ENCODE assay signal across 8 mouse cellular contexts in genomic region chr9:89704265-89705196, GRCm38 (mm10). TPM values are rescaled to one million over a fixed set of nuclear protein-coding genes. Genes with fewer than 3 reads are reported as not detected.
DNase-seq lines count a peak whose midpoint lies in the region; ATAC-seq and TF ChIP-seq lines count a peak whose summit lies in the region.

Gene Tmed3, minus strand, starts transcription at chr9:89705068.

- WGBS in forebrain, embryonic 11.5 days, result 2% methylated on average over 52 of the region's 52 CpGs
- 2% methylated on average over 52 of the region's 52 CpGs for WGBS in heart, embryonic 16.5 days
- 2% methylated on average over 52 of the region's 52 CpGs for WGBS in liver, embryonic 15.5 days (ENCODE audit: insufficient replicate concordance)
- WGBS in neural tube, embryonic 12.5 days, result 2% methylated on average over 52 of the region's 52 CpGs

- peak within 1 kb of the TSS; percentile 59 to 90 (median 70) for H3K4me3 ChIP-seq in CH12.LX (replicated peaks in 1 of 3; ENCODE audit: low read depth in 2 of 3, low read length in 2 of 3, poor library complexity in 1 of 3)
- peak within 1 kb of the TSS; percentile 50 for H3K4me3 ChIP-seq in forebrain, embryonic 11.5 days (ENCODE audit: low read depth, low read length)
- peak within 1 kb of the TSS; percentile 67 for H3K4me3 ChIP-seq in heart, embryonic 16.5 days (ENCODE audit: low read length)
- peak within 1 kb of the TSS; percentile 67 for H3K4me3 ChIP-seq in liver, embryonic 15.5 days (replicated peaks)
- peak within 1 kb of the TSS; percentile 54 for H3K4me3 ChIP-seq in neural tube, embryonic 12.5 days

- TF ChIP-seq CTCF in CH12.LX (conservative IDR thresholded peaks at IDR 0.05 in 1 of 2, IDR thresholded peaks at IDR 0.05 in 1 of 2; ENCODE audit: low read depth in 2 of 2, low read length in 2 of 2), result peak in 1 of 2 experiments; percentile 79; a peak in 2 of 4 replicates

- H3K9ac ChIP-seq in CH12.LX (ENCODE audit: insufficient read depth, low read depth), result peak within 1 kb of the TSS; percentile 81
- H3K9ac ChIP-seq in forebrain, embryonic 11.5 days (ENCODE audit: low read length), result peak within 1 kb of the TSS; percentile 85
- peak within 1 kb of the TSS; percentile 75 for H3K9ac ChIP-seq in heart, embryonic 16.5 days (ENCODE audit: low read length)
- peak within 1 kb of the TSS; percentile 66 for H3K9ac ChIP-seq in liver, embryonic 15.5 days
- peak within 1 kb of the TSS; percentile 63 for H3K9ac ChIP-seq in neural tube, embryonic 12.5 days

- peaks cover 10 to 28% of the 10 kb centered on the region in 2 experiments for H3K36me3 ChIP-seq in CH12.LX (replicated peaks in 1 of 2; ENCODE audit: control insufficient read depth in 1 of 2, insufficient read depth in 1 of 2, low read length in 1 of 2)
- no peaks in the 10 kb centered on the region for H3K36me3 ChIP-seq in forebrain, embryonic 11.5 days (ENCODE audit: control insufficient read depth, insufficient read depth, low read length)
- H3K36me3 ChIP-seq in heart, embryonic 16.5 days (ENCODE audit: control insufficient read depth, insufficient read depth), result peaks cover 14% of the 10 kb centered on the region
- peaks cover 13% of the 10 kb centered on the region for H3K36me3 ChIP-seq in liver, embryonic 15.5 days (replicated peaks)
- peaks cover 11% of the 10 kb centered on the region for H3K36me3 ChIP-seq in neural tube, embryonic 12.5 days

- no peak for TF ChIP-seq EP300 in CH12.LX (IDR thresholded peaks at IDR 0.05; ENCODE audit: low read length)

- in situ Hi-C loops in CH12.LX (cut with MboI; ENCODE audit: low pct_ligation_motif_present, low pct_unique_long_range_greater_than_20kb, low sequenced_read_pairs), result no loop called here

- H3K4me2 ChIP-seq in CH12.LX (ENCODE audit: insufficient read depth, low read depth, poor library complexity, severe bottlenecking), result peak within 1 kb of the TSS; percentile 65
- H3K4me2 ChIP-seq in forebrain, embryonic 11.5 days (ENCODE audit: low read depth, low read length, severe bottlenecking), result peak within 1 kb of the TSS; percentile 83
- peak within 1 kb of the TSS; percentile 82 for H3K4me2 ChIP-seq in heart, embryonic 16.5 days (ENCODE audit: low read depth, low read length)
- peak within 1 kb of the TSS; percentile 87 for H3K4me2 ChIP-seq in liver, embryonic 15.5 days
- peak within 1 kb of the TSS; percentile 78 for H3K4me2 ChIP-seq in neural tube, embryonic 12.5 days (replicated peaks)

- H3K27ac ChIP-seq in CH12.LX (ENCODE audit: insufficient read depth, low read depth), result peak within 1 kb of the TSS; percentile 71
- H3K27ac ChIP-seq in forebrain, embryonic 11.5 days (ENCODE audit: low read depth, low read length), result peak within 1 kb of the TSS; percentile 66
- peak within 1 kb of the TSS; percentile 81 for H3K27ac ChIP-seq in heart, embryonic 16.5 days (ENCODE audit: low read length)
- H3K27ac ChIP-seq in liver, embryonic 15.5 days (replicated peaks), result peak within 1 kb of the TSS; percentile 79
- peak within 1 kb of the TSS; percentile 66 for H3K27ac ChIP-seq in neural tube, embryonic 12.5 days

- dilution Hi-C loops in CH12.LX (cut with MboI; ENCODE audit: extremely low pct_ligation_motif_present, extremely low pct_unique_long_range_greater_than_20kb, low sequenced_read_pairs), result no loop called here

- peak; percentile 100 for ATAC-seq in forebrain, embryonic 11.5 days (replicated peaks; ENCODE audit: low FRiP score)
- peak; percentile 97 for ATAC-seq in heart, embryonic 16.5 days (replicated peaks; ENCODE audit: extremely low read depth, insufficient read depth, low FRiP score)
- peak; percentile 97 for ATAC-seq in liver, embryonic 15.5 days (ENCODE audit: insufficient read depth)
- peak; percentile 99 for ATAC-seq in neural tube, embryonic 12.5 days (ENCODE audit: low FRiP score, low read depth)

- TF ChIP-seq POLR2A in CH12.LX (IDR thresholded peaks at IDR 0.05; ENCODE audit: low read depth, low read length), result peak; percentile 92

- peak; percentile 93 for DNase-seq in CH12.LX (ENCODE audit: extremely low read depth)
- DNase-seq in c-Kit-positive CD71-positive TER-119-negative erythroid progenitor cells, embryonic 14.5 days (ENCODE audit: low read depth), result peak; percentile 78
- DNase-seq in forebrain, embryonic 11.5 days (ENCODE audit: low spot score), result peak; percentile 94
- peak; percentile 92 for DNase-seq in kidney, postnatal 36 days
- DNase-seq in telencephalon, adult 2 months (ENCODE audit: low read depth, low spot score), result peak; percentile 91

- no peaks in the 10 kb centered on the region for H3K79me2 ChIP-seq in CH12.LX (replicated peaks; ENCODE audit: control insufficient read depth, extremely low read depth, insufficient read depth, poor library complexity, severe bottlenecking)

- peak; percentile 54 for TF ChIP-seq RAD21 in CH12.LX (IDR thresholded peaks at IDR 0.05; ENCODE audit: low read depth, low read length)

- H3K9me3 ChIP-seq in CH12.LX (replicated peaks; ENCODE audit: low read length), result no peaks in the 10 kb centered on the region
- no peaks in the 10 kb centered on the region for H3K9me3 ChIP-seq in forebrain, embryonic 11.5 days (ENCODE audit: control insufficient read depth, low read length)
- H3K9me3 ChIP-seq in heart, embryonic 16.5 days (replicated peaks; ENCODE audit: control insufficient read depth, low read length), result no peaks in the 10 kb centered on the region
- no peaks in the 10 kb centered on the region for H3K9me3 ChIP-seq in liver, embryonic 15.5 days (replicated peaks)
- H3K9me3 ChIP-seq in neural tube, embryonic 12.5 days, result no peaks in the 10 kb centered on the region

- peaks cover 14 to 52% of the 10 kb centered on the region in 2 experiments for H3K4me1 ChIP-seq in CH12.LX (ENCODE audit: control insufficient read depth in 1 of 2, insufficient read depth in 2 of 2)
- H3K4me1 ChIP-seq in forebrain, embryonic 11.5 days (replicated peaks; ENCODE audit: control insufficient read depth, insufficient read depth, low read length), result peaks cover 5% of the 10 kb centered on the region; the same call in 1 of the 2 replicates
- H3K4me1 ChIP-seq in heart, embryonic 16.5 days (ENCODE audit: control insufficient read depth, insufficient read depth, low read length), result 0 out of 2 replicates have a peak, but pooled peaks cover 3% of the 10 kb centered on the region
- H3K4me1 ChIP-seq in liver, embryonic 15.5 days (replicated peaks), result peaks cover 24% of the 10 kb centered on the region
- H3K4me1 ChIP-seq in neural tube, embryonic 12.5 days, result peaks cover 8% of the 10 kb centered on the region; the same call in 1 of the 2 replicates

- H3K27me3 ChIP-seq in CH12.LX (replicated peaks), result no peaks in the 10 kb centered on the region
- no peaks in the 10 kb centered on the region for H3K27me3 ChIP-seq in forebrain, embryonic 11.5 days (ENCODE audit: control insufficient read depth, insufficient read depth, low read length)
- H3K27me3 ChIP-seq in heart, embryonic 16.5 days (ENCODE audit: control insufficient read depth, insufficient read depth, low read length), result 0 out of 2 replicates have a peak, but pooled peaks cover 2% of the 10 kb centered on the region
- no peaks in the 10 kb centered on the region for H3K27me3 ChIP-seq in liver, embryonic 15.5 days
- no peaks in the 10 kb centered on the region for H3K27me3 ChIP-seq in neural tube, embryonic 12.5 days (replicated peaks)

TF ChIP-seq in CH12.LX, 34 proteins besides CTCF, POLR2A, EP300 and RAD21 (continues in another document):
- peak; percentile 70 for TF ChIP-seq HCFC1 (IDR thresholded peaks at IDR 0.05; ENCODE audit: low read depth, low read length)
- peak; percentile 49; the same call in 1 of the 2 replicates for TF ChIP-seq SIN3A (IDR thresholded peaks at IDR 0.05; ENCODE audit: low read length)
- no peak for TF ChIP-seq ZC3H11A (IDR thresholded peaks at IDR 0.05; ENCODE audit: low read depth, low read length)
- peak; percentile 94 for TF ChIP-seq MAX (IDR thresholded peaks at IDR 0.05; ENCODE audit: low read length)
- peak; percentile 72; the same call in 1 of the 2 replicates for TF ChIP-seq ZMIZ1 (IDR thresholded peaks at IDR 0.05; ENCODE audit: low read depth, low read length)
- TF ChIP-seq RCOR1 (conservative IDR thresholded peaks at IDR 0.05; ENCODE audit: low read depth, low read length), result no peak
- no peak for TF ChIP-seq UBTF (IDR thresholded peaks at IDR 0.05; ENCODE audit: low read depth, low read length)
- no peak for TF ChIP-seq USF1 (IDR thresholded peaks at IDR 0.05; ENCODE audit: low read depth, low read length)
- no peak for TF ChIP-seq GABPA (IDR thresholded peaks at IDR 0.05; ENCODE audit: insufficient replicate concordance, low read depth, low read length)
- TF ChIP-seq ZNF384 (IDR thresholded peaks at IDR 0.05; ENCODE audit: low read depth, low read length), result no peak
- no peak for TF ChIP-seq PAX5 (IDR thresholded peaks at IDR 0.05; ENCODE audit: low read length)
- TF ChIP-seq MAZ (IDR thresholded peaks at IDR 0.05; ENCODE audit: low read depth, low read length), result peak; percentile 90
- TF ChIP-seq ELF1 (IDR thresholded peaks at IDR 0.05; ENCODE audit: low read depth, low read length), result peak; percentile 98
- TF ChIP-seq IRF4 (IDR thresholded peaks at IDR 0.05; ENCODE audit: low read depth, low read length), result peak; percentile 8
- TF ChIP-seq TBP (conservative IDR thresholded peaks at IDR 0.05; ENCODE audit: low read depth, low read length), result no peak; the same call in 1 of the 2 replicates
- no peak for TF ChIP-seq MAFK (IDR thresholded peaks at IDR 0.05; ENCODE audit: insufficient replicate concordance, low read length)
- peak; percentile 80 for TF ChIP-seq MYC (IDR thresholded peaks at IDR 0.05; ENCODE audit: low read depth, low read length)
- TF ChIP-seq E2F4 (IDR thresholded peaks at IDR 0.05; ENCODE audit: insufficient replicate concordance, low read depth, low read length), result peak; percentile 68; the same call in 1 of the 2 replicates
- peak; percentile 64 for TF ChIP-seq BHLHE40 (IDR thresholded peaks at IDR 0.05; ENCODE audit: low read depth, low read length)
- TF ChIP-seq JUND (conservative IDR thresholded peaks at IDR 0.05; ENCODE audit: low read depth, low read length), result no peak
- TF ChIP-seq MEF2A (IDR thresholded peaks at IDR 0.05; ENCODE audit: borderline replicate concordance, low read depth, low read length), result peak; percentile 31; the same call in 1 of the 2 replicates
- peak; percentile 61; the same call in 1 of the 2 replicates for TF ChIP-seq MXI1 (IDR thresholded peaks at IDR 0.05; ENCODE audit: low read depth, low read length)

RNA-seq across cellular contexts. Expression of gene Tmed3, which starts in this region (rescaled TPM):
- total RNA-seq in CH12.LX (2012; rRNA removed) (71.5 and 84.0 TPM in 2 replicates), CH12.LX (2014; rRNA removed) (76.9 and 80.9 TPM in 2 replicates)
- 55.0 and 55.4 TPM in 2 replicates for polyA plus RNA-seq in CH12.LX (2012; ENCODE audit: insufficient read length, low read depth)
- polyA plus RNA-seq in forebrain, embryonic 11.5 days (2014; fragmentation: Nextera tagmentation; extraction: Ambion mirVana), result 41.0 and 43.6 TPM in 2 replicates
- 77.0 and 79.6 TPM in 2 replicates for polyA plus RNA-seq in heart, embryonic 16.5 days (2015; fragmentation: Nextera tagmentation; extraction: Ambion mirVana)
- 41.9 and 45.2 TPM in 2 replicates for polyA plus RNA-seq in liver, embryonic 15.5 days (2015; fragmentation: Nextera tagmentation; extraction: Ambion mirVana)
- 39.1 and 40.6 TPM in 2 replicates for polyA plus RNA-seq in neural tube, embryonic 12.5 days (2016; fragmentation: Nextera tagmentation; extraction: Ambion mirVana)

Comparison
In these comparisons a context has a peak if more than half of its experiments do, and no peak if none do; other contexts are left out.
1. Peak in every context shown above with its lines: DNase-seq, ATAC-seq, H3K4me3 ChIP-seq and H3K27ac ChIP-seq.